Mouse (Mus musculus): ENCODE data around the gene Hrg. TPM values are rescaled to one million over a fixed set of nuclear protein-coding genes. Genes with fewer than 3 reads are reported as not detected.

Gene Hrg
- total and polyA plus RNA-seq, 2 experiments from 2014 or later, result not detected

GRCm38 (mm10) chr16:22918034-22918433, 32.8 kb upstream of the Hrg start, which contains the start of gene Fetub:
Gene Fetub (plus strand): TSS chr16:22918334.
- H3K9me3 ChIP-seq (replicated peaks; ENCODE audit: control insufficient read depth, low read length), result no peaks in the 10 kb centered on the region
- H3K4me1 ChIP-seq (ENCODE audit: control insufficient read depth, insufficient read depth), result no peaks in the 10 kb centered on the region
- TF ChIP-seq EP300 (IDR thresholded peaks at IDR 0.05; ENCODE audit: low read depth), result no peak
- no peaks in the 10 kb centered on the region for H3K27me3 ChIP-seq (ENCODE audit: control insufficient read depth, insufficient read depth, low read length)
- H3K9ac ChIP-seq (replicated peaks; ENCODE audit: low read depth, low read length), result no peak within 1 kb of the TSS
- 81% methylated on average over 5 of the region's 5 CpGs for WGBS
- no peak within 1 kb of the TSS for H3K4me2 ChIP-seq (ENCODE audit: low read depth, low read length)
- H3K4me3 ChIP-seq (ENCODE audit: low read depth, low read length), result no peak within 1 kb of the TSS
- DNase-seq (ENCODE audit: low spot score) (no peak), ATAC-seq (ENCODE audit: insufficient read depth, low read depth) (no peak)
- no peak within 1 kb of the TSS for H3K27ac ChIP-seq (ENCODE audit: low read depth)
- H3K36me3 ChIP-seq (replicated peaks; ENCODE audit: control insufficient read depth, insufficient read depth, low read length), result no peaks in the 10 kb centered on the region

- no peak overlapping the region for H3K9ac ChIP-seq (replicated peaks; ENCODE audit: low read depth, low read length)
- H3K4me3 ChIP-seq (ENCODE audit: low read depth, low read length), result no peak overlapping the region
- ATAC-seq (ENCODE audit: insufficient read depth, low read depth) (no peak), DNase-seq (ENCODE audit: low spot score) (no peak)
- H3K4me1 ChIP-seq (ENCODE audit: control insufficient read depth, insufficient read depth), result no peaks in the 10 kb centered on the region
- H3K4me2 ChIP-seq (ENCODE audit: low read depth, low read length), result no peak overlapping the region
- no peaks in the 10 kb centered on the region for H3K27me3 ChIP-seq (ENCODE audit: control insufficient read depth, insufficient read depth, low read length)
- no peak overlapping the region for H3K27ac ChIP-seq (ENCODE audit: low read depth)
- no peaks in the 10 kb centered on the region for H3K9me3 ChIP-seq (replicated peaks; ENCODE audit: control insufficient read depth, low read length)
- TF ChIP-seq EP300 (IDR thresholded peaks at IDR 0.05; ENCODE audit: low read depth) (no peak), CTCF (IDR thresholded peaks at IDR 0.05; ENCODE audit: low read depth) (no peak)
- no peaks in the 10 kb centered on the region for H3K36me3 ChIP-seq (replicated peaks; ENCODE audit: control insufficient read depth, insufficient read depth, low read length)
- WGBS, result 81% methylated on average over 15 of the region's 15 CpGs
Observed at GRCm38 (mm10) chr16:22918664-22919312, 32.1 kb upstream of the Hrg start.

- 43% methylated on average over 18 of the region's 18 CpGs for WGBS
- Histone ChIP-seq H3K9ac (replicated peaks; ENCODE audit: low read depth, low read length) (no peak overlapping the region), H3K27ac (ENCODE audit: low read depth) (no peak overlapping the region), H3K36me3 (replicated peaks; ENCODE audit: control insufficient read depth, insufficient read depth, low read length) (no peaks in the 10 kb centered on the region), H3K27me3 (ENCODE audit: control insufficient read depth, insufficient read depth, low read length) (no peaks in the 10 kb centered on the region), H3K4me2 (ENCODE audit: low read depth, low read length) (no peak overlapping the region), H3K4me3 (ENCODE audit: low read depth, low read length) (no peak overlapping the region), H3K4me1 (ENCODE audit: control insufficient read depth, insufficient read depth) (no peaks in the 10 kb centered on the region), H3K9me3 (replicated peaks; ENCODE audit: control insufficient read depth, low read length) (no peaks in the 10 kb centered on the region)
- ATAC-seq (ENCODE audit: insufficient read depth, low read depth) (no peak), DNase-seq (ENCODE audit: low spot score) (no peak)
- TF ChIP-seq EP300 (IDR thresholded peaks at IDR 0.05; ENCODE audit: low read depth), result no peak
- TF ChIP-seq CTCF (IDR thresholded peaks at IDR 0.05; ENCODE audit: low read depth), result no peak
Observed at GRCm38 (mm10) chr16:22919971-22920854, 30.7 kb upstream of the Hrg start.

GRCm38 (mm10) chr16:22921761-22922160, 29.1 kb upstream of the Hrg start:
- no peak overlapping the region for H3K9ac ChIP-seq (replicated peaks; ENCODE audit: low read depth, low read length)
- WGBS, result 89% methylated on average over 5 of the region's 5 CpGs
- no peaks in the 10 kb centered on the region for H3K27me3 ChIP-seq (ENCODE audit: control insufficient read depth, insufficient read depth, low read length)
- DNase-seq (ENCODE audit: low spot score), result no peak
- H3K9me3 ChIP-seq (replicated peaks; ENCODE audit: control insufficient read depth, low read length), result no peaks in the 10 kb centered on the region
- H3K27ac ChIP-seq (ENCODE audit: low read depth), result no peak overlapping the region
- no peak overlapping the region for H3K4me2 ChIP-seq (ENCODE audit: low read depth, low read length)
- H3K4me1 ChIP-seq (ENCODE audit: control insufficient read depth, insufficient read depth), result no peaks in the 10 kb centered on the region
- no peak overlapping the region for H3K4me3 ChIP-seq (ENCODE audit: low read depth, low read length)
- no peak for ATAC-seq (ENCODE audit: insufficient read depth, low read depth)
- no peak for TF ChIP-seq CTCF (IDR thresholded peaks at IDR 0.05; ENCODE audit: low read depth)
- no peak for TF ChIP-seq EP300 (IDR thresholded peaks at IDR 0.05; ENCODE audit: low read depth)
- H3K36me3 ChIP-seq (replicated peaks; ENCODE audit: control insufficient read depth, insufficient read depth, low read length), result no peaks in the 10 kb centered on the region

GRCm38 (mm10) chr16:22922433-22922832, 28.4 kb upstream of the Hrg start:
- no peak for TF ChIP-seq EP300 (IDR thresholded peaks at IDR 0.05; ENCODE audit: low read depth)
- no peak for TF ChIP-seq CTCF (IDR thresholded peaks at IDR 0.05; ENCODE audit: low read depth)
- Histone ChIP-seq H3K4me1 (ENCODE audit: control insufficient read depth, insufficient read depth) (no peaks in the 10 kb centered on the region), H3K9ac (replicated peaks; ENCODE audit: low read depth, low read length) (no peak overlapping the region), H3K27ac (ENCODE audit: low read depth) (no peak overlapping the region), H3K36me3 (replicated peaks; ENCODE audit: control insufficient read depth, insufficient read depth, low read length) (no peaks in the 10 kb centered on the region), H3K4me3 (ENCODE audit: low read depth, low read length) (no peak overlapping the region), H3K27me3 (ENCODE audit: control insufficient read depth, insufficient read depth, low read length) (no peaks in the 10 kb centered on the region), H3K4me2 (ENCODE audit: low read depth, low read length) (no peak overlapping the region), H3K9me3 (replicated peaks; ENCODE audit: control insufficient read depth, low read length) (no peaks in the 10 kb centered on the region)
- ATAC-seq (ENCODE audit: insufficient read depth, low read depth) (no peak), DNase-seq (ENCODE audit: low spot score) (no peak)
- 73% methylated on average over 4 of the region's 4 CpGs for WGBS

All from heart, postnatal 0 days (tissue).